Mouse (Mus musculus): ENCODE data around the gene Clca2.

DNA sequence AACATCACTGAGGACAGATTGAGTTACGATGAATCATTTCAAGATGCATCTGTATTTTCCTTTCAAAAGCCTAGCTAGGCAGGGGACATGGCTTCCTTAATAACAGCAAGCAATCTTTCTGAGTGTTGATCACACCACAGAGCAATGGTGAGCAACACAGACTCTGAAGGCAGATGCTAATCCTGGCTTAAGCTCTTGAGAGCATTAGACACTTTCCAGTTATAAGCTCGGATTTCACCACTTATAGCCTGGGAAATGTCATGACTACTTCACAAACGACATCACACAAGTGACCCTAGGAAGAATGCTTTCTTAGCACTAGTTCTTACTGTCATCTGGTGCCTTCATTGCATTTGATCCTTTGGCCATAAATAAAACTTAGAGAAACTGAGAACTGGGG, 71.2 kb downstream of the Clca2 start:
- TF ChIP-seq CTCF (IDR thresholded peaks at IDR 0.05; ENCODE audit: low read depth) (no peak), EP300 (IDR thresholded peaks at IDR 0.05; ENCODE audit: low read depth) (no peak)
